Mouse (Mus musculus) gastrocnemius, adult 8-10 months (tissue): ENCODE measurements around the gene Sdhaf3. TPM values are rescaled to one million over a fixed set of nuclear protein-coding genes. Genes with fewer than 3 reads are reported as not detected.

Experiments used
- DNase-seq, 2 experiments: peaks; one replicate each; pipeline ENCODE4 v3.0.0; 2022; ENCODE audit warnings: low spot score in 2 of 2
- total RNA-seq, 4 experiments: library from RNA; stranded (reverse); gene quantifications; 2 replicates each; pipeline ENCODE4 v1.2.4; 2022

Gene Sdhaf3
- total RNA-seq, 4 experiments from 2014 or later, result 5.6 to 6.5 (median 6.1) TPM

- DNase-seq, result no peak
Observed at GRCm38 (mm10) chr6:7068782-7069181, 113.0 kb downstream of the Sdhaf3 start.

- DNase-seq, result no peak
Observed at GRCm38 (mm10) chr6:7069463-7069862, 113.7 kb downstream of the Sdhaf3 start.

GRCm38 (mm10) chr6:7082054-7082453, 126.2 kb downstream of the Sdhaf3 start:
- DNase-seq, result no peak

- no peak for DNase-seq
Observed at GRCm38 (mm10) chr6:7082467-7083259, 126.9 kb downstream of the Sdhaf3 start.

- no peak for DNase-seq
Observed at GRCm38 (mm10) chr6:7083661-7084060, 127.9 kb downstream of the Sdhaf3 start.

GRCm38 (mm10) chr6:7084370-7084769, 128.6 kb downstream of the Sdhaf3 start:
- no peak for DNase-seq

GRCm38 (mm10) chr6:7085506-7085905, 129.7 kb downstream of the Sdhaf3 start:
- no peak for DNase-seq

- no peak for DNase-seq
Observed at GRCm38 (mm10) chr6:7092094-7092493, 136.3 kb downstream of the Sdhaf3 start.

Other genes starting within 250 kb of the Sdhaf3 start
- not detected for gene Dlx6, start 92.7 kb upstream of the Sdhaf3 start, total RNA-seq
- gene Dlx5, start 73.9 kb upstream of the Sdhaf3 start, total RNA-seq, result not detected